Mouse (Mus musculus): ENCODE measurements around the gene Batf2. TPM values are rescaled to one million over a fixed set of nuclear protein-coding genes. Genes with fewer than 3 reads are reported as not detected.
A peak's percentile ranks its signal among the peaks of the same experiment; 100 is the strongest.

Gene Batf2
- polyA plus RNA-seq, 1 experiment from 2014 or later, result not detected

GRCm38 (mm10) chr19:6113116-6113515 is 27.7 kb upstream of the Batf2 start:
- Histone ChIP-seq H3K4me2 (ENCODE audit: low read length) (no peak overlapping the region), H3K36me3 (ENCODE audit: control insufficient read depth, insufficient read depth, low read length) (peaks cover 27% of the 10 kb centered on the region), H3K9ac (ENCODE audit: low read length) (no peak overlapping the region), H3K4me3 (ENCODE audit: control insufficient read depth in 1 of 2, insufficient read depth in 1 of 2, low read depth in 1 of 2, low read length in 2 of 2) (no peak overlapping the region), H3K27ac (replicated peaks in 1 of 2; ENCODE audit: control insufficient read depth in 1 of 2, insufficient read depth in 1 of 2, low read depth in 2 of 2, low read length in 2 of 2) (no peak overlapping the region), H3K27me3 (ENCODE audit: control insufficient read depth, insufficient read depth, low read length) (no peaks in the 10 kb centered on the region), H3K9me3 (ENCODE audit: control insufficient read depth, low read length) (no peaks in the 10 kb centered on the region), H3K4me1 (ENCODE audit: control insufficient read depth in 2 of 2, insufficient read depth in 2 of 2, low read length in 2 of 2) (peaks cover 10 to 13% of the 10 kb centered on the region in 2 experiments)
- WGBS, result 49% methylated on average over 6 of the region's 6 CpGs
- no peak for ATAC-seq (ENCODE audit: insufficient number of reproducible peaks, insufficient read depth, low FRiP score, low read depth)

GRCm38 (mm10) chr19:6116113-6116850 is 24.5 kb upstream of the Batf2 start:
- no peak overlapping the region for H3K27ac ChIP-seq (replicated peaks in 1 of 2; ENCODE audit: control insufficient read depth in 1 of 2, insufficient read depth in 1 of 2, low read depth in 2 of 2, low read length in 2 of 2)
- H3K27me3 ChIP-seq (ENCODE audit: control insufficient read depth, insufficient read depth, low read length), result no peaks in the 10 kb centered on the region
- WGBS, result 85% methylated on average over 15 of the region's 15 CpGs
- H3K9me3 ChIP-seq (ENCODE audit: control insufficient read depth, low read length), result no peaks in the 10 kb centered on the region
- peaks cover 10 to 19% of the 10 kb centered on the region in 2 experiments for H3K4me1 ChIP-seq (ENCODE audit: control insufficient read depth in 2 of 2, insufficient read depth in 2 of 2, low read length in 2 of 2)
- peak overlapping the region; percentile 39; the same call in 1 of the 2 replicates for H3K9ac ChIP-seq (ENCODE audit: low read length)
- H3K4me3 ChIP-seq (ENCODE audit: control insufficient read depth in 1 of 2, insufficient read depth in 1 of 2, low read depth in 1 of 2, low read length in 2 of 2), result no peak overlapping the region
- H3K36me3 ChIP-seq (ENCODE audit: control insufficient read depth, insufficient read depth, low read length), result peaks cover 27% of the 10 kb centered on the region
- ATAC-seq (ENCODE audit: insufficient number of reproducible peaks, insufficient read depth, low FRiP score, low read depth), result no peak
- peak overlapping the region; percentile 85; the same call in 1 of the 2 replicates for H3K4me2 ChIP-seq (ENCODE audit: low read length)

- H3K27ac ChIP-seq (replicated peaks in 1 of 2; ENCODE audit: control insufficient read depth in 1 of 2, insufficient read depth in 1 of 2, low read depth in 2 of 2, low read length in 2 of 2), result peak overlapping the region; percentile 92 to 96
- ATAC-seq (ENCODE audit: insufficient number of reproducible peaks, insufficient read depth, low FRiP score, low read depth), result no peak
- peak overlapping the region; percentile 66 to 78 for H3K4me3 ChIP-seq (ENCODE audit: control insufficient read depth in 1 of 2, insufficient read depth in 1 of 2, low read depth in 1 of 2, low read length in 2 of 2)
- 4% methylated on average over 32 of the region's 32 CpGs for WGBS
- no peaks in the 10 kb centered on the region for H3K9me3 ChIP-seq (ENCODE audit: control insufficient read depth, low read length)
- H3K27me3 ChIP-seq (ENCODE audit: control insufficient read depth, insufficient read depth, low read length), result no peaks in the 10 kb centered on the region
- H3K4me2 ChIP-seq (ENCODE audit: low read length), result peak overlapping the region; percentile 85
- peaks cover 30% of the 10 kb centered on the region for H3K36me3 ChIP-seq (ENCODE audit: control insufficient read depth, insufficient read depth, low read length)
- H3K9ac ChIP-seq (ENCODE audit: low read length), result peak overlapping the region; percentile 92
- peaks cover 10 to 19% of the 10 kb centered on the region in 2 experiments for H3K4me1 ChIP-seq (ENCODE audit: control insufficient read depth in 2 of 2, insufficient read depth in 2 of 2, low read length in 2 of 2)
Measured at GRCm38 (mm10) chr19:6117346-6117985, 23.3 kb upstream of the Batf2 start.

DNA sequence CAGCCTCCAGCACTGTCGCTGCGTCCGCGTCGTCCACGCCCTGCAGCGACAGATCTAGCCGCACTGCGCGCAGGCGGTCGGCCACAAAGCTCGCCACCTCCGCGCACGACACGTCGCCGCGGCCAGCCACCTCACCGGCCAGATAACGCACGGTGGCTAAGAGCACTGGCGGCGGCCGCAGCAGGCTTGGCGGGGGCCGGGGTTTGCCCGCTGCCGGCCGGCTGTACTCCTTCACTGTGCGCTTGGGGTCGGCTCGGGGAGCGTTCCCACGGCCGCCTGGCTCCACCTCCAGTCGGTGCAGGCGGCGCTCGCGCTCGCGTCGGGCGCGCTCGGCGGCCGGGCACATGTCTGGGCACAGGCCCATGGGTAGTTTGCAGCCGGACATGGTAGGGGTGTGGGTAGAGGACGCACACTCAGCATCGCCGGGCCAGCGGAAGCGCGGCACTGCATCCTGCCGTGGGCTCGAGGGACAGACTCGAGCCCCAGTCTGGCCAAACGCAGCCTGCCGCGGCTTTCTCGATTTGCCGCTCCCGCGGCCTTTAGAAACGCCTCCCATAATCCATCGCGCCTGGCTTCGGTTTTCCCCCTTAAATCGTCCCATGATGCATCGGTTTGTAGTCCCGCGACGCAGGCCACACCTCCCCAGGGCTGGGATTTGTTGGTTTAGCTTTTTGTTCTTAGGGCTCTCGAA is 22.7 kb upstream of the Batf2 start, which contains the start of gene Sac3d1:
Sac3d1 (minus strand) TSS at position 665 of the 691 bp plus-strand sequence.
- Histone ChIP-seq H3K9ac (ENCODE audit: low read length) (peak within 1 kb of the TSS; percentile 92), H3K4me1 (ENCODE audit: control insufficient read depth in 2 of 2, insufficient read depth in 2 of 2, low read length in 2 of 2) (peaks cover 10 to 19% of the 10 kb centered on the region in 2 experiments), H3K27ac (replicated peaks in 1 of 2; ENCODE audit: control insufficient read depth in 1 of 2, insufficient read depth in 1 of 2, low read depth in 2 of 2, low read length in 2 of 2) (peak within 1 kb of the TSS; percentile 92 to 96), H3K36me3 (ENCODE audit: control insufficient read depth, insufficient read depth, low read length) (peaks cover 30% of the 10 kb centered on the region), H3K9me3 (ENCODE audit: control insufficient read depth, low read length) (no peaks in the 10 kb centered on the region), H3K4me3 (ENCODE audit: control insufficient read depth in 1 of 2, insufficient read depth in 1 of 2, low read depth in 1 of 2, low read length in 2 of 2) (peak within 1 kb of the TSS; percentile 66 to 78), H3K27me3 (ENCODE audit: control insufficient read depth, insufficient read depth, low read length) (no peaks in the 10 kb centered on the region), H3K4me2 (ENCODE audit: low read length) (peak within 1 kb of the TSS; percentile 85)
- WGBS, result under 1% methylated on average over 77 of the region's 77 CpGs
- ATAC-seq (ENCODE audit: insufficient number of reproducible peaks, insufficient read depth, low FRiP score, low read depth), result peak; percentile 74

GRCm38 (mm10) chr19:6118677-6119185 is 22.1 kb upstream of the Batf2 start:
- no peaks in the 10 kb centered on the region for H3K9me3 ChIP-seq (ENCODE audit: control insufficient read depth, low read length)
- H3K9ac ChIP-seq (ENCODE audit: low read length), result peak overlapping the region; percentile 92
- ATAC-seq (ENCODE audit: insufficient number of reproducible peaks, insufficient read depth, low FRiP score, low read depth), result 0 out of 2 replicates have a peak, but pooled peaks have one; percentile 2
- H3K4me3 ChIP-seq (ENCODE audit: control insufficient read depth in 1 of 2, insufficient read depth in 1 of 2, low read depth in 1 of 2, low read length in 2 of 2), result peak overlapping the region; percentile 66 to 78
- peaks cover 33% of the 10 kb centered on the region for H3K36me3 ChIP-seq (ENCODE audit: control insufficient read depth, insufficient read depth, low read length)
- H3K4me1 ChIP-seq (ENCODE audit: control insufficient read depth in 2 of 2, insufficient read depth in 2 of 2, low read length in 2 of 2), result peaks cover 10 to 19% of the 10 kb centered on the region in 2 experiments
- peak overlapping the region; percentile 85 for H3K4me2 ChIP-seq (ENCODE audit: low read length)
- H3K27ac ChIP-seq (replicated peaks in 1 of 2; ENCODE audit: control insufficient read depth in 1 of 2, insufficient read depth in 1 of 2, low read depth in 2 of 2, low read length in 2 of 2), result peak overlapping the region; percentile 70 to 96
- WGBS, result 1% methylated on average over 8 of the region's 8 CpGs
- no peaks in the 10 kb centered on the region for H3K27me3 ChIP-seq (ENCODE audit: control insufficient read depth, insufficient read depth, low read length)

DNA sequence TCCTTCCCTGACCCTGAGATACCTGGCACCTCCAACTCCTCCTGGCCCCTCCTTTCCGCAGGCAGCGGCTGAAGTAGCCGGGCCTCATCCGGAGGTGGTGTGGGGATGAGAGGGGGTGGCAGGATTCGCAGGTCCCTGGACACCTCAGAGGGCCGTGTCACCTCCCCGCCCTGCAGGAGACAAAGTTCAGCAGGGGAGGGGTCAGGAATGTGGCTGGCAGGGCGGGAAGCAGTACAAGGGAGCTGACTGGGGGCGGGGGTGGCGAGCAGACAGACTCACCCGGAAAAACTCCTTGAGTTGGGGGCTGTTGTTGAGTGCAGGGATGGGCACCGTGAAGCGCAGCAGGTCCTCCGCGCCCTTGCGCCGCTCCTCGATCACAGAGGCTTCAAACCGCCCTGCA is 19.0 kb upstream of the Batf2 start:
- H3K9ac ChIP-seq (ENCODE audit: low read length), result no peak overlapping the region
- H3K27me3 ChIP-seq (ENCODE audit: control insufficient read depth, insufficient read depth, low read length), result no peaks in the 10 kb centered on the region
- 25% methylated on average over 19 of the region's 19 CpGs for WGBS
- no peak overlapping the region for H3K27ac ChIP-seq (replicated peaks in 1 of 2; ENCODE audit: control insufficient read depth in 1 of 2, insufficient read depth in 1 of 2, low read depth in 2 of 2, low read length in 2 of 2)
- H3K4me2 ChIP-seq (ENCODE audit: low read length), result no peak overlapping the region
- no peak overlapping the region for H3K4me3 ChIP-seq (ENCODE audit: control insufficient read depth in 1 of 2, insufficient read depth in 1 of 2, low read depth in 1 of 2, low read length in 2 of 2)
- ATAC-seq (ENCODE audit: insufficient number of reproducible peaks, insufficient read depth, low FRiP score, low read depth), result no peak
- no peaks in the 10 kb centered on the region for H3K9me3 ChIP-seq (ENCODE audit: control insufficient read depth, low read length)
- 0 out of 2 replicates have a peak, but pooled peaks cover 10% of the 10 kb centered on the region for H3K36me3 ChIP-seq (ENCODE audit: control insufficient read depth, insufficient read depth, low read length)
- peaks cover 3 to 12% of the 10 kb centered on the region in 2 experiments for H3K4me1 ChIP-seq (ENCODE audit: control insufficient read depth in 2 of 2, insufficient read depth in 2 of 2, low read length in 2 of 2)

DNA sequence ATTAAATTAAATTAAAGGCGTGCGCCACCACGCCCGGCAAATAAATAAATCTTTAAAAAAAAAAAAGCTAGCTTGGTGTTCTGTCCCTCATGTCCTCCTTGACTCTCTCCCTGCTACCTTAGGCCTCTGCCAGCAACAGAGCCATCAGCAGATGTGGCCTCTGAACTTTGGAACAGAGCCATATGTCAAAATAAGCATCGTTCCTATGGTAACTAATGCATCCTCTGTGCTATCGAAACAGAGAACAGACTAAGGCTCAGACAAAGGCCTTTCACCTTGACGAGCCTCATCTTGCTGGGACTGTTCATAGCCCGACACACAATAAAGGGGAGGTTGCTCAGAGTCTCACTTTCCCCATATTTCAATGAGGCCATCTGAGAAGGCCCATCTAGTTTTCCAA is 17.5 kb upstream of the Batf2 start:
- Histone ChIP-seq H3K27ac (replicated peaks in 1 of 2; ENCODE audit: control insufficient read depth in 1 of 2, insufficient read depth in 1 of 2, low read depth in 2 of 2, low read length in 2 of 2) (no peak overlapping the region), H3K4me1 (ENCODE audit: control insufficient read depth in 2 of 2, insufficient read depth in 2 of 2, low read length in 2 of 2) (peaks cover 0 to 6% of the 10 kb centered on the region in 2 experiments; a peak in 2 of 4 replicates), H3K27me3 (ENCODE audit: control insufficient read depth, insufficient read depth, low read length) (no peaks in the 10 kb centered on the region), H3K9ac (ENCODE audit: low read length) (no peak overlapping the region), H3K9me3 (ENCODE audit: control insufficient read depth, low read length) (no peaks in the 10 kb centered on the region), H3K4me2 (ENCODE audit: low read length) (no peak overlapping the region), H3K36me3 (ENCODE audit: control insufficient read depth, insufficient read depth, low read length) (0 out of 2 replicates have a peak, but pooled peaks cover 10% of the 10 kb centered on the region), H3K4me3 (ENCODE audit: control insufficient read depth in 1 of 2, insufficient read depth in 1 of 2, low read depth in 1 of 2, low read length in 2 of 2) (no peak overlapping the region)
- ATAC-seq (ENCODE audit: insufficient number of reproducible peaks, insufficient read depth, low FRiP score, low read depth), result no peak
- WGBS, result 85% methylated on average over 8 of the region's 8 CpGs
